Comparison of ENCODE assay signal across 16 mouse cellular contexts in the genomic region with DNA sequence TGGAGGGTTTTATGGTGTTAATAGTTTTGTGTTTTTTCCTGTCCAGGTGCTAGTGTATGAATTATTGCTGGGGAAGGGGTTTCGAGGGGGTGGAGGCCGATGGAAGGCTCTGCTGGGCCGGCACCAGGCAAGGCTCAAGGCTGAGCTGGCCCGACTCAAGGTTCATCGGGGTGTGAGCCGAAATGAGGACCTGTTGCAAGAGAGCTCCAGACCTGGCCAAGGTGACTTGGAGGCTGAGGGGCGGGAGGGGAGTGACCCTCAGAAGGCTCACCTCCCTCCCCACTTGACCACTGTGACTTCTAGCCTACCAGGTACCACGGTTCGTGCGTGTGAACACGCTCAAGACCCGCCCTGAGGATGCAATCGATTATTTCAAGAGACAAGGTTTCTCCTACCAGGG. TPM values are rescaled to one million over a fixed set of nuclear protein-coding genes. Genes with fewer than 3 reads are reported as not detected.
DNase-seq lines count a peak whose midpoint lies in the region; ATAC-seq and TF ChIP-seq lines count a peak whose summit lies in the region.
"Had no signal": no experiment of that assay in that cellular context is flagged by ENCODE, and none has a peak within 500 bp of the region (broad histone marks: within the 10 kb centered on the region; RNA-seq: fewer than 3 reads in every experiment).

No protein-coding gene starts in this region.

- peaks cover 44% of the 10 kb centered on the region for H3K36me3 ChIP-seq in forebrain, embryonic 15.5 days
- H3K36me3 ChIP-seq in forebrain, postnatal 0 days (ENCODE audit: insufficient read depth), result peaks cover 41% of the 10 kb centered on the region
- H3K36me3 ChIP-seq in kidney, postnatal 0 days (ENCODE audit: insufficient read depth, low read length), result peaks cover 30% of the 10 kb centered on the region
- peaks cover 45% of the 10 kb centered on the region for H3K36me3 ChIP-seq in limb, embryonic 13.5 days

- peaks cover 20% of the 10 kb centered on the region for H3K4me1 ChIP-seq in forebrain, embryonic 15.5 days
- H3K4me1 ChIP-seq in forebrain, postnatal 0 days (ENCODE audit: insufficient read depth), result peaks cover 2% of the 10 kb centered on the region; the same call in 1 of the 2 replicates
- peaks cover 6% of the 10 kb centered on the region; the same call in 1 of the 2 replicates for H3K4me1 ChIP-seq in kidney, postnatal 0 days (replicated peaks; ENCODE audit: insufficient read depth, low read length)
- no peaks in the 10 kb centered on the region for H3K4me1 ChIP-seq in brown adipose tissue, adult 24 weeks (ENCODE audit: control insufficient read depth, insufficient read depth, insufficient read length, low read length)
- peaks cover 22% of the 10 kb centered on the region for H3K4me1 ChIP-seq in limb, embryonic 13.5 days

- H3K27me3 ChIP-seq in forebrain, embryonic 15.5 days, result no peaks in the 10 kb centered on the region
- no peaks in the 10 kb centered on the region for H3K27me3 ChIP-seq in forebrain, postnatal 0 days (ENCODE audit: insufficient read depth, low read length)
- no peaks in the 10 kb centered on the region for H3K27me3 ChIP-seq in kidney, postnatal 0 days (ENCODE audit: insufficient read depth, low read length)
- H3K27me3 ChIP-seq in limb, embryonic 13.5 days, result no peaks in the 10 kb centered on the region

- no peak for ATAC-seq in forebrain, embryonic 15.5 days (replicated peaks)
- ATAC-seq in forebrain, postnatal 0 days, result no peak
- no peak for ATAC-seq in kidney, postnatal 0 days (replicated peaks; ENCODE audit: low FRiP score, low read depth)
- no peak for ATAC-seq in limb, embryonic 13.5 days (ENCODE audit: low FRiP score, low read depth)
- ATAC-seq: lung, postnatal 0 days had no signal

- H3K9me3 ChIP-seq in forebrain, embryonic 15.5 days, result no peaks in the 10 kb centered on the region
- H3K9me3 ChIP-seq in forebrain, postnatal 0 days (ENCODE audit: low read length), result no peaks in the 10 kb centered on the region
- no peaks in the 10 kb centered on the region for H3K9me3 ChIP-seq in kidney, postnatal 0 days (replicated peaks; ENCODE audit: low read length)
- no peaks in the 10 kb centered on the region for H3K9me3 ChIP-seq in limb, embryonic 13.5 days

- no peak for TF ChIP-seq CTCF in forebrain, postnatal 0 days (IDR thresholded peaks at IDR 0.05; ENCODE audit: low read depth)
- no peak for TF ChIP-seq CTCF in kidney, postnatal 0 days (IDR thresholded peaks at IDR 0.05; ENCODE audit: low read depth)
- no peak for TF ChIP-seq CTCF in gastrocnemius, adult 2 months (IDR thresholded peaks at IDR 0.05)

- DNase-seq in forebrain, postnatal 0 days, result no peak
- no peak for DNase-seq in kidney, postnatal 0 days (ENCODE audit: low spot score)
- no peak for DNase-seq in kidney, adult 11 months
- DNase-seq in gastrocnemius, adult 2 months, result no peak
- no peak for DNase-seq in cerebellum, adult 9-10 months
- DNase-seq: cerebellum, adult 2 months had no signal

- no peak overlapping the region; the same call in 1 of the 2 replicates for H3K4me2 ChIP-seq in forebrain, embryonic 15.5 days (replicated peaks)
- no peak overlapping the region for H3K4me2 ChIP-seq in forebrain, postnatal 0 days (ENCODE audit: low read depth)
- no peak overlapping the region for H3K4me2 ChIP-seq in kidney, postnatal 0 days (ENCODE audit: low read length)
- H3K4me2 ChIP-seq in limb, embryonic 13.5 days (replicated peaks), result peak overlapping the region; percentile 79; the same call in 1 of the 2 replicates

- 93% methylated on average over 13 of the region's 13 CpGs for WGBS in forebrain, embryonic 15.5 days
- 96% methylated on average over 13 of the region's 13 CpGs for WGBS in forebrain, postnatal 0 days
- 92% methylated on average over 13 of the region's 13 CpGs for WGBS in kidney, postnatal 0 days
- 93% methylated on average over 13 of the region's 13 CpGs for WGBS in limb, embryonic 13.5 days

- no peak overlapping the region for H3K9ac ChIP-seq in forebrain, embryonic 15.5 days (replicated peaks)
- no peak overlapping the region for H3K9ac ChIP-seq in forebrain, postnatal 0 days
- H3K9ac ChIP-seq in kidney, postnatal 0 days (ENCODE audit: low read depth, low read length), result 0 out of 2 replicates have a peak overlapping the region, but pooled peaks have one; percentile 8
- peak overlapping the region; percentile 89; the same call in 1 of the 2 replicates for H3K9ac ChIP-seq in limb, embryonic 13.5 days

- peak overlapping the region; percentile 94 for H3K4me3 ChIP-seq in forebrain, embryonic 15.5 days
- no peak overlapping the region for H3K4me3 ChIP-seq in forebrain, postnatal 0 days (ENCODE audit: low read depth, low read length)
- H3K4me3 ChIP-seq in kidney, postnatal 0 days (replicated peaks; ENCODE audit: low read depth, low read length), result no peak overlapping the region
- H3K4me3 ChIP-seq in brown adipose tissue, adult 24 weeks (ENCODE audit: insufficient read depth, low read depth, low read length), result peak overlapping the region; percentile 10
- peak overlapping the region; percentile 96; the same call in 1 of the 2 replicates for H3K4me3 ChIP-seq in limb, embryonic 13.5 days
- H3K4me3 ChIP-seq in gastrocnemius, adult 2 months, result no peak overlapping the region

- intact Hi-C loops in gastrocnemius, adult 2 months (cut with DNase I), result no loop called here

- H3K27ac ChIP-seq in forebrain, embryonic 15.5 days (replicated peaks), result no peak overlapping the region
- no peak overlapping the region for H3K27ac ChIP-seq in forebrain, postnatal 0 days (ENCODE audit: low read depth, low read length)
- no peak overlapping the region for H3K27ac ChIP-seq in kidney, postnatal 0 days
- no peak overlapping the region for H3K27ac ChIP-seq in brown adipose tissue, adult 24 weeks (replicated peaks; ENCODE audit: low read depth, low read length)
- H3K27ac ChIP-seq in limb, embryonic 13.5 days, result no peak overlapping the region
- no peak overlapping the region for H3K27ac ChIP-seq in gastrocnemius, adult 2 months
- H3K27ac ChIP-seq: hindbrain, embryonic 14.5 days had no signal

RNA-seq across cellular contexts. Expression of gene Nsun5, which starts 1.4 kb away (rescaled TPM):
- 40.3 and 40.7 TPM in 2 replicates for polyA plus RNA-seq in forebrain, embryonic 15.5 days (2015; fragmentation: Nextera tagmentation; extraction: Ambion mirVana)
- 20.2 and 29.5 TPM in 2 replicates for total RNA-seq in forebrain, postnatal 0 days (2014; rRNA removed)
- 19.5 and 20.4 TPM in 2 replicates for polyA plus RNA-seq in forebrain, postnatal 0 days (2015; fragmentation: Nextera tagmentation; extraction: Ambion mirVana)
- 22.7 and 23.8 TPM in 2 replicates for polyA plus RNA-seq in kidney, postnatal 0 days (2015; fragmentation: Nextera tagmentation; extraction: Ambion mirVana)
- 7.3 and 12.6 TPM in 2 replicates for polyA plus RNA-seq in brown adipose tissue, adult 24 weeks (2012; ENCODE audit: insufficient read depth, insufficient read length, missing spikeins)
- 38.8 and 39.8 TPM in 2 replicates for polyA plus RNA-seq in limb, embryonic 13.5 days (2015; fragmentation: Nextera tagmentation; extraction: Ambion mirVana)
- total RNA-seq in gastrocnemius, adult 2 months (2021), result 1 to 10 TPM; 7.8 to 9.2 TPM

RNA-seq across cellular contexts. Expression of gene Trim50, which starts 18.1 kb away (rescaled TPM):
- not detected in 2 replicates for polyA plus RNA-seq in forebrain, embryonic 15.5 days (2015; fragmentation: Nextera tagmentation; extraction: Ambion mirVana)
- total RNA-seq in forebrain, postnatal 0 days (2014; rRNA removed), result not detected in 2 replicates
- polyA plus RNA-seq in forebrain, postnatal 0 days (2015; fragmentation: Nextera tagmentation; extraction: Ambion mirVana), result not detected in 2 replicates
- polyA plus RNA-seq in kidney, postnatal 0 days (2015; fragmentation: Nextera tagmentation; extraction: Ambion mirVana), result not detected in 2 replicates
- not detected in 2 replicates for polyA plus RNA-seq in brown adipose tissue, adult 24 weeks (2012; ENCODE audit: insufficient read depth, insufficient read length, missing spikeins)
- polyA plus RNA-seq in limb, embryonic 13.5 days (2015; fragmentation: Nextera tagmentation; extraction: Ambion mirVana), result not detected in 2 replicates
- total RNA-seq in gastrocnemius, adult 2 months (2021), result not detected
- total RNA-seq: adrenal gland, adult 18-20 months; gastrocnemius, adult 18-20 months; left cerebral cortex, postnatal 14 days; monocyte, adult 5-6 weeks had no signal
- polyA plus RNA-seq: hindbrain, embryonic 14.5 days; kidney, embryonic 16.5 days; lung, postnatal 0 days had no signal

RNA-seq across cellular contexts. Expression of gene Fkbp6, which starts 21.4 kb away (rescaled TPM):
- 0.18 TPM in 1 of 2 replicates, not detected in the other for polyA plus RNA-seq in forebrain, embryonic 15.5 days (2015; fragmentation: Nextera tagmentation; extraction: Ambion mirVana)
- not detected in 2 replicates for total RNA-seq in forebrain, postnatal 0 days (2014; rRNA removed)
- polyA plus RNA-seq in forebrain, postnatal 0 days (2015; fragmentation: Nextera tagmentation; extraction: Ambion mirVana), result 0.18 TPM in 1 of 2 replicates, not detected in the other
- not detected in 2 replicates for polyA plus RNA-seq in kidney, postnatal 0 days (2015; fragmentation: Nextera tagmentation; extraction: Ambion mirVana)
- polyA plus RNA-seq in brown adipose tissue, adult 24 weeks (2012; ENCODE audit: insufficient read depth, insufficient read length, missing spikeins), result not detected in 2 replicates
- polyA plus RNA-seq in limb, embryonic 13.5 days (2015; fragmentation: Nextera tagmentation; extraction: Ambion mirVana), result not detected in 2 replicates
- not detected for total RNA-seq in gastrocnemius, adult 2 months (2021)
- total RNA-seq: gastrocnemius, adult 18-20 months; monocyte, adult 5-6 weeks had no signal
- polyA plus RNA-seq: cerebellum, adult 2 months; lung, postnatal 0 days had no signal

RNA-seq across cellular contexts. Expression of gene Pom121, which starts 23.2 kb away (rescaled TPM):
- polyA plus RNA-seq in forebrain, embryonic 15.5 days (2015; fragmentation: Nextera tagmentation; extraction: Ambion mirVana), result 13.2 and 13.7 TPM in 2 replicates
- 6.0 and 9.9 TPM in 2 replicates for total RNA-seq in forebrain, postnatal 0 days (2014; rRNA removed)
- polyA plus RNA-seq in forebrain, postnatal 0 days (2015; fragmentation: Nextera tagmentation; extraction: Ambion mirVana), result 6.0 and 8.1 TPM in 2 replicates
- polyA plus RNA-seq in kidney, postnatal 0 days (2015; fragmentation: Nextera tagmentation; extraction: Ambion mirVana), result 8.1 and 8.9 TPM in 2 replicates
- polyA plus RNA-seq in brown adipose tissue, adult 24 weeks (2012; ENCODE audit: insufficient read depth, insufficient read length, missing spikeins), result 7.6 and 8.9 TPM in 2 replicates
- polyA plus RNA-seq in limb, embryonic 13.5 days (2015; fragmentation: Nextera tagmentation; extraction: Ambion mirVana), result 15.5 and 15.9 TPM in 2 replicates
- total RNA-seq in gastrocnemius, adult 2 months (2021), result 10 to 100 TPM; 11.0 to 12.3 TPM

Comparison
In these comparisons a context has a peak if more than half of its experiments do, and no peak if none do; other contexts are left out.
1. H3K4me3 ChIP-seq: peak in forebrain, embryonic 15.5 days (single experiment), brown adipose tissue, adult 24 weeks (single experiment) and limb, embryonic 13.5 days (single experiment); none in forebrain, postnatal 0 days (single experiment), kidney, postnatal 0 days (single experiment) and gastrocnemius, adult 2 months (single experiment).
2. H3K9ac ChIP-seq: peak in kidney, postnatal 0 days (single experiment) and limb, embryonic 13.5 days (single experiment); none in forebrain, embryonic 15.5 days (single experiment) and forebrain, postnatal 0 days (single experiment).